Mouse (Mus musculus): ENCODE results near the gene Washc2. TPM values are rescaled to one million over a fixed set of nuclear protein-coding genes. Genes with fewer than 3 reads are reported as not detected.
A peak's percentile ranks its signal among the peaks of the same experiment; 100 is the strongest.

Washc2 gene
- total RNA-seq, 1 experiment from 2014 or later = 266 TPM

- no peak for ATAC-seq (ENCODE audit: extremely low read depth, insufficient number of reproducible peaks, low FRiP score, poor library complexity, severe bottlenecking)
These were observed 32.5 kb downstream of the Washc2 start for GRCm38 (mm10) chr6:116240371-116240770.

- ATAC-seq (ENCODE audit: extremely low read depth, insufficient number of reproducible peaks, low FRiP score, poor library complexity, severe bottlenecking) = no peak
These were observed 51.8 kb downstream of the Washc2 start for GRCm38 (mm10) chr6:116259649-116260048.

- ATAC-seq (ENCODE audit: extremely low read depth, insufficient number of reproducible peaks, low FRiP score, poor library complexity, severe bottlenecking) = no peak
These were observed 52.6 kb downstream of the Washc2 start for GRCm38 (mm10) chr6:116260481-116260880.

GRCm38 (mm10) chr6:116262824-116263223 lies 55.0 kb downstream of the Washc2 start:
- ATAC-seq (ENCODE audit: extremely low read depth, insufficient number of reproducible peaks, low FRiP score, poor library complexity, severe bottlenecking) = no peak

- ATAC-seq (ENCODE audit: extremely low read depth, insufficient number of reproducible peaks, low FRiP score, poor library complexity, severe bottlenecking) = peak; percentile 92
These were observed 56.3 kb downstream of the Washc2 start, which contains the start of gene Zfand4 for GRCm38 (mm10) chr6:116264018-116264651. Zfand4 (plus strand) TSS chr6:116264222.

GRCm38 (mm10) chr6:116264836-116265235 lies 57.0 kb downstream of the Washc2 start:
- no peak for ATAC-seq (ENCODE audit: extremely low read depth, insufficient number of reproducible peaks, low FRiP score, poor library complexity, severe bottlenecking)

- ATAC-seq (ENCODE audit: extremely low read depth, insufficient number of reproducible peaks, low FRiP score, poor library complexity, severe bottlenecking) = peak; percentile 52
These were observed 57.8 kb downstream of the Washc2 start for GRCm38 (mm10) chr6:116265603-116266002.

- ATAC-seq (ENCODE audit: extremely low read depth, insufficient number of reproducible peaks, low FRiP score, poor library complexity, severe bottlenecking) = peak; percentile 45; the same call in 1 of the 2 replicates
These were observed 58.7 kb downstream of the Washc2 start for GRCm38 (mm10) chr6:116266273-116267109.

- no peak for ATAC-seq (ENCODE audit: extremely low read depth, insufficient number of reproducible peaks, low FRiP score, poor library complexity, severe bottlenecking)
These were observed 59.2 kb downstream of the Washc2 start for GRCm38 (mm10) chr6:116267110-116267423.

- ATAC-seq (ENCODE audit: extremely low read depth, insufficient number of reproducible peaks, low FRiP score, poor library complexity, severe bottlenecking) = no peak
These were observed 67.9 kb downstream of the Washc2 start for GRCm38 (mm10) chr6:116275695-116276094.

GRCm38 (mm10) chr6:116278679-116279317 lies 71.0 kb downstream of the Washc2 start:
- no peak for ATAC-seq (ENCODE audit: extremely low read depth, insufficient number of reproducible peaks, low FRiP score, poor library complexity, severe bottlenecking)

GRCm38 (mm10) chr6:116281014-116281413 lies 73.2 kb downstream of the Washc2 start:
- no peak for ATAC-seq (ENCODE audit: extremely low read depth, insufficient number of reproducible peaks, low FRiP score, poor library complexity, severe bottlenecking)

GRCm38 (mm10) chr6:116282546-116282945 lies 74.7 kb downstream of the Washc2 start:
- 0 out of 2 replicates have a peak, but pooled peaks have one; percentile 19 for ATAC-seq (ENCODE audit: extremely low read depth, insufficient number of reproducible peaks, low FRiP score, poor library complexity, severe bottlenecking)

GRCm38 (mm10) chr6:116283280-116283679 lies 75.4 kb downstream of the Washc2 start:
- ATAC-seq (ENCODE audit: extremely low read depth, insufficient number of reproducible peaks, low FRiP score, poor library complexity, severe bottlenecking) = no peak

- no peak for ATAC-seq (ENCODE audit: extremely low read depth, insufficient number of reproducible peaks, low FRiP score, poor library complexity, severe bottlenecking)
These were observed 78.5 kb downstream of the Washc2 start for GRCm38 (mm10) chr6:116286321-116286720.

GRCm38 (mm10) chr6:116286870-116287575 lies 79.2 kb downstream of the Washc2 start:
- no peak for ATAC-seq (ENCODE audit: extremely low read depth, insufficient number of reproducible peaks, low FRiP score, poor library complexity, severe bottlenecking)

GRCm38 (mm10) chr6:116311411-116311810 lies 103.6 kb downstream of the Washc2 start:
- ATAC-seq (ENCODE audit: extremely low read depth, insufficient number of reproducible peaks, low FRiP score, poor library complexity, severe bottlenecking) = no peak

All from neutrophil, adult 5-6 weeks (primary cell).